Mouse (Mus musculus) CH12.LX (cell line): ENCODE measurements around the gene Dtx3. TPM values are rescaled to one million over a fixed set of nuclear protein-coding genes. Genes with fewer than 3 reads are reported as not detected.
A peak's percentile ranks its signal among the peaks of the same experiment; 100 is the strongest.

ENCODE experiments used
- DNase-seq: peaks from one replicate; pipeline ENCODE4 v3.0.0-alpha.2; 2013; ENCODE audit errors: extremely low read depth
- H3K27ac ChIP-seq: 2 replicates; pipeline ENCODE4 v1.5.1; 2012; ENCODE audit warnings: low read depth, mild to moderate bottlenecking, control low read depth, moderate library complexity; ENCODE audit not compliant: insufficient read depth
- H3K27me3 ChIP-seq: replicated peaks from 2 replicates; pipeline ENCODE3; 2012; ENCODE audit warnings: inconsistent platforms
- H3K36me3 ChIP-seq, 2 experiments: replicated peaks in 1 of 2; 2 replicates each; pipeline versions ENCODE3 to v1.6.1; 2012; ENCODE audit warnings: inconsistent platforms in 1 of 2, low read length in 1 of 2, mild to moderate bottlenecking in 1 of 2, mixed read lengths in 1 of 2, moderate library complexity in 1 of 2; ENCODE audit not compliant: control insufficient read depth in 1 of 2, insufficient read depth in 1 of 2
- H3K4me1 ChIP-seq, 2 experiments: 2 replicates each; pipeline ENCODE4 v1.6.1; 2012; ENCODE audit warnings: inconsistent platforms in 1 of 2, moderate library complexity in 1 of 2; ENCODE audit not compliant: insufficient read depth in 2 of 2, control insufficient read depth in 1 of 2
- H3K4me2 ChIP-seq: 2 replicates; pipeline ENCODE4 v1.6.1; 2012; ENCODE audit warnings: low read depth, mild to moderate bottlenecking, control low read depth; ENCODE audit not compliant: poor library complexity, insufficient read depth, severe bottlenecking
- H3K4me3 ChIP-seq, 3 experiments: fragments of 150-350 bp in 1 of 3; sonication (generic) in 1 of 3; replicated peaks in 1 of 3; 2 replicates each; pipeline versions ENCODE3 to v1.5.1; 2011 to 2012; ENCODE audit warnings: low read depth in 2 of 3, low read length in 2 of 3, mild to moderate bottlenecking in 2 of 3, moderate library complexity in 2 of 3, control low read depth in 1 of 3, improper control_type of control experiment in 1 of 3, inconsistent platforms in 1 of 3, mixed read lengths in 1 of 3; ENCODE audit not compliant: poor library complexity in 1 of 3
- H3K79me2 ChIP-seq: replicated peaks from 2 replicates; pipeline ENCODE4 v1.6.1; 2012; ENCODE audit warnings: mild to moderate bottlenecking, moderate library complexity; ENCODE audit not compliant: control insufficient read depth, poor library complexity, insufficient read depth, severe bottlenecking; ENCODE audit errors: extremely low read depth
- H3K9ac ChIP-seq: 2 replicates; pipeline ENCODE4 v1.6.1; 2012; ENCODE audit warnings: low read depth, mild to moderate bottlenecking, control low read depth, moderate library complexity; ENCODE audit not compliant: insufficient read depth
- H3K9me3 ChIP-seq: replicated peaks from 2 replicates; pipeline ENCODE3; 2012; ENCODE audit warnings: low read length, inconsistent platforms, mixed read lengths
- BHLHE40 ChIP-seq: IDR thresholded peaks from 2 replicates; pipeline ENCODE4 v1.6.1; 2011; ENCODE audit warnings: mild to moderate bottlenecking, low read depth, low read length, improper control_type of control experiment
- CHD1 ChIP-seq: IDR thresholded peaks from 2 replicates; pipeline ENCODE4 v1.6.1; 2012; ENCODE audit warnings: low read depth, low read length, improper control_type of control experiment, inconsistent platforms
- CHD2 ChIP-seq: IDR thresholded peaks from 2 replicates; pipeline ENCODE4 v1.6.1; 2011; ENCODE audit warnings: low read length, improper control_type of control experiment
- ELF1 ChIP-seq: IDR thresholded peaks from 2 replicates; pipeline ENCODE4 v1.6.1; 2014; ENCODE audit warnings: low read depth, mild to moderate bottlenecking, inconsistent platforms, low read length, improper control_type of control experiment
- ETS1 ChIP-seq: conservative IDR thresholded peaks from 2 replicates; pipeline ENCODE4 v1.6.1; 2012; ENCODE audit warnings: low read depth, mild to moderate bottlenecking, inconsistent platforms, low read length, improper control_type of control experiment, moderate library complexity
- IRF4 ChIP-seq: IDR thresholded peaks from 2 replicates; pipeline ENCODE4 v1.6.1; 2014; ENCODE audit warnings: low read depth, mild to moderate bottlenecking, inconsistent platforms, low read length, improper control_type of control experiment
- JUN ChIP-seq: IDR thresholded peaks from 2 replicates; pipeline ENCODE4 v1.6.1; 2011; ENCODE audit warnings: low read depth, mild to moderate bottlenecking, low read length, improper control_type of control experiment, moderate library complexity; ENCODE audit not compliant: insufficient read depth
- MAFK ChIP-seq: IDR thresholded peaks from 2 replicates; pipeline ENCODE4 v1.6.1; 2011; ENCODE audit warnings: low read length, improper control_type of control experiment; ENCODE audit not compliant: insufficient replicate concordance
- MAX ChIP-seq: IDR thresholded peaks from 2 replicates; pipeline ENCODE4 v1.6.1; 2011; ENCODE audit warnings: low read length, improper control_type of control experiment
- MEF2A ChIP-seq: IDR thresholded peaks from 2 replicates; pipeline ENCODE4 v1.6.1; 2014; ENCODE audit warnings: low read depth, mild to moderate bottlenecking, inconsistent platforms, low read length, improper control_type of control experiment, borderline replicate concordance
- MXI1 ChIP-seq: IDR thresholded peaks from 2 replicates; pipeline ENCODE4 v1.6.1; 2011; ENCODE audit warnings: mild to moderate bottlenecking, low read depth, low read length, improper control_type of control experiment
- MYC ChIP-seq: IDR thresholded peaks from 2 replicates; pipeline ENCODE4 v1.6.1; 2011; ENCODE audit warnings: low read depth, mild to moderate bottlenecking, improper control_type of control experiment, low read length
- NELFE ChIP-seq: IDR thresholded peaks from 2 replicates; pipeline ENCODE4 v1.6.1; 2011; ENCODE audit warnings: low read depth, low read length, improper control_type of control experiment
- NRF1 ChIP-seq: IDR thresholded peaks from 2 replicates; pipeline ENCODE4 v1.6.1; 2014; ENCODE audit warnings: low read depth, mild to moderate bottlenecking, inconsistent platforms, low read length, improper control_type of control experiment, moderate library complexity
- POLR2A ChIP-seq: IDR thresholded peaks from 2 replicates; pipeline ENCODE4 v1.6.1; 2011; ENCODE audit warnings: low read depth, mild to moderate bottlenecking, improper control_type of control experiment, low read length
- POLR2AphosphoS2 ChIP-seq: IDR thresholded peaks from 2 replicates; pipeline ENCODE4 v1.6.1; 2011; ENCODE audit warnings: low read depth, low read length, improper control_type of control experiment
- SMC3 ChIP-seq: IDR thresholded peaks from 2 replicates; pipeline ENCODE4 v1.6.1; 2011; ENCODE audit warnings: low read depth, low read length, improper control_type of control experiment
- TBP ChIP-seq: conservative IDR thresholded peaks from 2 replicates; pipeline ENCODE4 v1.6.1; 2011; ENCODE audit warnings: low read depth, low read length, improper control_type of control experiment
- TCF12 ChIP-seq: IDR thresholded peaks from 2 replicates; pipeline ENCODE4 v1.6.1; 2014; ENCODE audit warnings: low read depth, mild to moderate bottlenecking, inconsistent platforms, low read length, improper control_type of control experiment
- ZC3H11A ChIP-seq: IDR thresholded peaks from 2 replicates; pipeline ENCODE4 v1.6.1; 2012; ENCODE audit warnings: low read depth, mild to moderate bottlenecking, inconsistent platforms, low read length, improper control_type of control experiment
- ZMIZ1 ChIP-seq: IDR thresholded peaks from 2 replicates; pipeline ENCODE4 v1.6.1; 2012; ENCODE audit warnings: low read depth, mild to moderate bottlenecking, inconsistent platforms, low read length, improper control_type of control experiment
- ZNF384 ChIP-seq: IDR thresholded peaks from 2 replicates; pipeline ENCODE4 v1.6.1; 2012; ENCODE audit warnings: low read depth, low read length, improper control_type of control experiment, inconsistent platforms
- dilution Hi-C: fragments of 300-500 bp; cut with MboI; formaldehyde crosslinking; loops from 2 replicates; pipeline ENCODE4 v1.14.3; 2020; ENCODE audit warnings: low sequenced_read_pairs; ENCODE audit not compliant: extremely low pct_unique_long_range_greater_than_20kb, extremely low pct_ligation_motif_present
- in situ Hi-C: fragments of 300-500 bp; cut with MboI; formaldehyde crosslinking; loops from 3 replicates; pipeline ENCODE4 v1.14.3; 2019; ENCODE audit warnings: low sequenced_read_pairs, low pct_ligation_motif_present, low pct_unique_long_range_greater_than_20kb, mixed read lengths
- polyA plus RNA-seq: library from polyadenylated mRNA; unstranded; fragments of >175 nt; gene quantifications from 2 replicates; pipeline ENCODE4 v1.2.1, GENCODE M21; 2012; ENCODE audit warnings: low read depth; ENCODE audit not compliant: insufficient read length
- total RNA-seq, 2 experiments: library from RNA; depleted of rRNA; stranded (reverse); fragments of 300-350 nt in 1 of 2; fragments of >200 nt in 1 of 2; gene quantifications; 2 replicates each; pipeline ENCODE4 v1.2.3; 2012 to 2014

Gene Dtx3
- total and polyA plus RNA-seq, 3 experiments, result 18.9 to 51.2 (median 27.6) TPM

- Histone ChIP-seq H3K36me3 (peaks cover 0 to 3% of the 10 kb centered on the region in 2 experiments), H3K4me2 (peak overlapping the region; percentile 41), H3K9me3 (peaks cover 23% of the 10 kb centered on the region), H3K4me1 (peaks cover 12 to 20% of the 10 kb centered on the region in 2 experiments), H3K79me2 (no peaks in the 10 kb centered on the region; the same call in 1 of the 2 replicates), H3K27ac (peak overlapping the region; percentile 27), H3K4me3 (peak overlapping the region; percentile 33 to 77 (median 51)), H3K27me3 (peaks cover 3% of the 10 kb centered on the region), H3K9ac (peak overlapping the region; percentile 69)
- in situ Hi-C loops (loop anchor here (5.0 kb wide), 1 partner anchor 39 kb away; no protein-coding TSS in a partner anchor), dilution Hi-C loops (no loop called here)
- DNase-seq, result no peak
- TF ChIP-seq BHLHE40, result no peak
- no peak for TF ChIP-seq SMC3
- TF ChIP-seq MXI1, result peak; percentile 34; the same call in 1 of the 2 replicates
- TF ChIP-seq ZC3H11A, result no peak
- no peak for TF ChIP-seq JUN
- no peak for TF ChIP-seq POLR2A
- no peak for TF ChIP-seq IRF4
- no peak for TF ChIP-seq NELFE
- peak; percentile 74 for TF ChIP-seq ELF1
- no peak for TF ChIP-seq TBP
- no peak for TF ChIP-seq MAFK
- TF ChIP-seq ZNF384, result no peak
- peak; percentile 24 for TF ChIP-seq NRF1
- no peak for TF ChIP-seq MEF2A
- no peak for TF ChIP-seq CHD1
- no peak for TF ChIP-seq POLR2AphosphoS2
- no peak for TF ChIP-seq MYC
- 0 out of 2 replicates have a peak, but pooled peaks have one; percentile 20 for TF ChIP-seq TCF12
- TF ChIP-seq ETS1, result no peak
Measured at GRCm38 (mm10) chr10:127165654-127166403, 29.7 kb downstream of the Dtx3 start.

- Histone ChIP-seq H3K36me3 (peaks cover 0 to 3% of the 10 kb centered on the region in 2 experiments), H3K9me3 (peaks cover 23% of the 10 kb centered on the region), H3K4me1 (peaks cover 10 to 17% of the 10 kb centered on the region in 2 experiments), H3K9ac (peak overlapping the region; percentile 69), H3K27me3 (peaks cover 3% of the 10 kb centered on the region), H3K79me2 (no peaks in the 10 kb centered on the region; the same call in 1 of the 2 replicates), H3K27ac (peak overlapping the region; percentile 27), H3K4me2 (peak overlapping the region; percentile 41; the same call in 1 of the 2 replicates), H3K4me3 (peak overlapping the region; percentile 33 to 77 (median 51))
- dilution Hi-C loops, result no loop called here
- TF ChIP-seq CHD2 (no peak), MAX (no peak), ZMIZ1 (0 out of 2 replicates have a peak, but pooled peaks have one; percentile 7)
- in situ Hi-C loops, result loop anchor here (5.0 kb wide), 1 partner anchor 38 kb away; no protein-coding TSS in a partner anchor
- DNase-seq, result no peak
Measured at GRCm38 (mm10) chr10:127165354-127165653, 30.2 kb downstream of the Dtx3 start.
